Mouse (Mus musculus): Measurements from ENCODE around the gene Cacna2d3. TPM values are rescaled to one million over a fixed set of nuclear protein-coding genes. Genes with fewer than 3 reads are reported as not detected.

Gene Cacna2d3
- polyA plus RNA-seq, 1 experiment from 2014 or later = 37.8 TPM

GRCm38 (mm10) chr14:29403849-29404808 is 317.5 kb downstream of the Cacna2d3 start:
- ATAC-seq (ENCODE audit: low read depth) = no peak
- no peak overlapping the region for H3K4me2 ChIP-seq
- H3K4me1 ChIP-seq (replicated peaks) = peaks cover 58% of the 10 kb centered on the region
- no peaks in the 10 kb centered on the region for H3K36me3 ChIP-seq
- no peaks in the 10 kb centered on the region for H3K27me3 ChIP-seq
- H3K9ac ChIP-seq = no peak overlapping the region
- H3K9me3 ChIP-seq = no peaks in the 10 kb centered on the region
- WGBS = 66% methylated on average over 8 of the region's 8 CpGs
- H3K4me3 ChIP-seq = no peak overlapping the region
- no peak overlapping the region for H3K27ac ChIP-seq (replicated peaks)

GRCm38 (mm10) chr14:29402471-29402870 is 319.2 kb downstream of the Cacna2d3 start:
- no peaks in the 10 kb centered on the region for H3K36me3 ChIP-seq
- peaks cover 58% of the 10 kb centered on the region for H3K4me1 ChIP-seq (replicated peaks)
- no peak overlapping the region for H3K9ac ChIP-seq
- WGBS = 32% methylated on average over 8 of the region's 8 CpGs
- 0 out of 2 replicates have a peak overlapping the region, but pooled peaks have one; percentile 1 for H3K27ac ChIP-seq (replicated peaks)
- H3K4me2 ChIP-seq = no peak overlapping the region
- no peaks in the 10 kb centered on the region for H3K9me3 ChIP-seq
- no peak overlapping the region for H3K4me3 ChIP-seq
- peak; percentile 86 for ATAC-seq (ENCODE audit: low read depth)
- no peaks in the 10 kb centered on the region for H3K27me3 ChIP-seq

GRCm38 (mm10) chr14:29393786-29394185 is 327.9 kb downstream of the Cacna2d3 start:
- Histone ChIP-seq H3K9me3 (no peaks in the 10 kb centered on the region), H3K36me3 (no peaks in the 10 kb centered on the region), H3K9ac (no peak overlapping the region), H3K4me3 (no peak overlapping the region), H3K27me3 (no peaks in the 10 kb centered on the region), H3K4me2 (no peak overlapping the region), H3K4me1 (replicated peaks) (no peaks in the 10 kb centered on the region), H3K27ac (replicated peaks) (no peak overlapping the region)
- 81% methylated on average over 8 of the region's 8 CpGs for WGBS
- no peak for ATAC-seq (ENCODE audit: low read depth)

GRCm38 (mm10) chr14:29392851-29393250 is 328.8 kb downstream of the Cacna2d3 start:
- H3K4me2 ChIP-seq = no peak overlapping the region
- no peaks in the 10 kb centered on the region for H3K9me3 ChIP-seq
- no peaks in the 10 kb centered on the region for H3K27me3 ChIP-seq
- H3K36me3 ChIP-seq = no peaks in the 10 kb centered on the region
- H3K4me1 ChIP-seq (replicated peaks) = no peaks in the 10 kb centered on the region
- H3K4me3 ChIP-seq = no peak overlapping the region
- 93% methylated on average over 3 of the region's 3 CpGs for WGBS
- H3K9ac ChIP-seq = no peak overlapping the region
- ATAC-seq (ENCODE audit: low read depth) = no peak
- no peak overlapping the region for H3K27ac ChIP-seq (replicated peaks)

GRCm38 (mm10) chr14:29391489-29391888 is 330.2 kb downstream of the Cacna2d3 start:
- Histone ChIP-seq H3K4me1 (replicated peaks) (no peaks in the 10 kb centered on the region), H3K4me2 (no peak overlapping the region), H3K4me3 (no peak overlapping the region), H3K9me3 (no peaks in the 10 kb centered on the region), H3K36me3 (no peaks in the 10 kb centered on the region), H3K27me3 (no peaks in the 10 kb centered on the region), H3K9ac (no peak overlapping the region), H3K27ac (replicated peaks) (no peak overlapping the region)
- ATAC-seq (ENCODE audit: low read depth) = no peak
- WGBS = 73% methylated on average over 2 of the region's 2 CpGs

GRCm38 (mm10) chr14:29387761-29388160 is 333.9 kb downstream of the Cacna2d3 start:
- H3K4me3 ChIP-seq = no peak overlapping the region
- no peak overlapping the region for H3K4me2 ChIP-seq
- no peak for ATAC-seq (ENCODE audit: low read depth)
- no peak overlapping the region for H3K27ac ChIP-seq (replicated peaks)
- WGBS = 83% methylated on average over 3 of the region's 3 CpGs
- H3K4me1 ChIP-seq (replicated peaks) = no peaks in the 10 kb centered on the region
- no peak overlapping the region for H3K9ac ChIP-seq
- H3K36me3 ChIP-seq = no peaks in the 10 kb centered on the region
- no peaks in the 10 kb centered on the region for H3K27me3 ChIP-seq
- no peaks in the 10 kb centered on the region for H3K9me3 ChIP-seq

- Histone ChIP-seq H3K9ac (no peak overlapping the region), H3K4me1 (replicated peaks) (no peaks in the 10 kb centered on the region), H3K36me3 (no peaks in the 10 kb centered on the region), H3K4me3 (no peak overlapping the region), H3K27me3 (no peaks in the 10 kb centered on the region), H3K4me2 (no peak overlapping the region), H3K9me3 (no peaks in the 10 kb centered on the region), H3K27ac (replicated peaks) (no peak overlapping the region)
- no peak for ATAC-seq (ENCODE audit: low read depth)
Measured at GRCm38 (mm10) chr14:29385500-29385899, 336.2 kb downstream of the Cacna2d3 start.

- no peaks in the 10 kb centered on the region for H3K36me3 ChIP-seq
- H3K9me3 ChIP-seq = no peaks in the 10 kb centered on the region
- H3K4me2 ChIP-seq = no peak overlapping the region
- H3K4me3 ChIP-seq = no peak overlapping the region
- H3K4me1 ChIP-seq (replicated peaks) = 0 out of 2 replicates have a peak, but pooled peaks cover 4% of the 10 kb centered on the region
- no peak overlapping the region for H3K9ac ChIP-seq
- ATAC-seq (ENCODE audit: low read depth) = no peak
- H3K27me3 ChIP-seq = no peaks in the 10 kb centered on the region
- H3K27ac ChIP-seq (replicated peaks) = no peak overlapping the region
- 96% methylated on average over 2 of the region's 2 CpGs for WGBS
Measured at GRCm38 (mm10) chr14:29382786-29383185, 338.9 kb downstream of the Cacna2d3 start.

- Histone ChIP-seq H3K4me2 (no peak overlapping the region), H3K27me3 (no peaks in the 10 kb centered on the region), H3K9me3 (no peaks in the 10 kb centered on the region), H3K4me1 (replicated peaks) (peaks cover 5% of the 10 kb centered on the region; the same call in 1 of the 2 replicates), H3K36me3 (no peaks in the 10 kb centered on the region), H3K9ac (no peak overlapping the region), H3K4me3 (no peak overlapping the region), H3K27ac (replicated peaks) (no peak overlapping the region)
- ATAC-seq (ENCODE audit: low read depth) = no peak
- 69% methylated on average over 5 of the region's 5 CpGs for WGBS
Measured at GRCm38 (mm10) chr14:29366911-29367310, 354.8 kb downstream of the Cacna2d3 start.

GRCm38 (mm10) chr14:29362448-29362847 is 359.2 kb downstream of the Cacna2d3 start:
- no peak overlapping the region for H3K9ac ChIP-seq
- no peak for ATAC-seq (ENCODE audit: low read depth)
- WGBS = 27% methylated on average over 3 of the region's 3 CpGs

GRCm38 (mm10) chr14:29350627-29351026 is 371.0 kb downstream of the Cacna2d3 start:
- no peaks in the 10 kb centered on the region for H3K9me3 ChIP-seq
- no peaks in the 10 kb centered on the region for H3K36me3 ChIP-seq
- ATAC-seq (ENCODE audit: low read depth) = peak; percentile 59; the same call in 1 of the 2 replicates
- WGBS = 34% methylated on average over 4 of the region's 4 CpGs
- H3K27ac ChIP-seq (replicated peaks) = no peak overlapping the region
- H3K4me3 ChIP-seq = no peak overlapping the region
- H3K4me1 ChIP-seq (replicated peaks) = peaks cover 14% of the 10 kb centered on the region
- H3K27me3 ChIP-seq = no peaks in the 10 kb centered on the region
- no peak overlapping the region for H3K9ac ChIP-seq
- H3K4me2 ChIP-seq = no peak overlapping the region

More at GRCm38 (mm10) chr14:29362448-29362847, 359.2 kb downstream of the Cacna2d3 start:
- no peaks in the 10 kb centered on the region for H3K27me3 ChIP-seq
- no peak overlapping the region for H3K4me2 ChIP-seq
- H3K27ac ChIP-seq (replicated peaks) = no peak overlapping the region
- no peak overlapping the region for H3K4me3 ChIP-seq
- no peaks in the 10 kb centered on the region for H3K9me3 ChIP-seq
- peaks cover 5% of the 10 kb centered on the region; the same call in 1 of the 2 replicates for H3K4me1 ChIP-seq (replicated peaks)
- no peaks in the 10 kb centered on the region for H3K36me3 ChIP-seq

GRCm38 (mm10) chr14:29341581-29341980 is 380.1 kb downstream of the Cacna2d3 start:
- 84% methylated on average over 6 of the region's 6 CpGs for WGBS
- H3K4me1 ChIP-seq (replicated peaks) = peaks cover 16% of the 10 kb centered on the region
- no peaks in the 10 kb centered on the region for H3K27me3 ChIP-seq
- H3K4me2 ChIP-seq = no peak overlapping the region
- no peak overlapping the region for H3K9ac ChIP-seq
- no peak overlapping the region for H3K4me3 ChIP-seq
- peak overlapping the region; percentile 20; the same call in 1 of the 2 replicates for H3K27ac ChIP-seq (replicated peaks)
- ATAC-seq (ENCODE audit: low read depth) = no peak
- no peaks in the 10 kb centered on the region for H3K36me3 ChIP-seq
- no peaks in the 10 kb centered on the region for H3K9me3 ChIP-seq
